Mouse (Mus musculus) forebrain, embryonic 11.5 days (tissue): Measurements from ENCODE around the gene Pgpep1. TPM values are rescaled to one million over a fixed set of nuclear protein-coding genes. Genes with fewer than 3 reads are reported as not detected.

Experiments
- ATAC-seq: fragments of 200-750 bp; cut with Nextera tagmentation; replicated peaks from 2 replicates; pipeline ENCODE4 v1.8.0; 2017; ENCODE audit warnings: moderate TSS enrichment; ENCODE audit not compliant: low FRiP score
- DNase-seq: peaks from one replicate; pipeline ENCODE4 v3.0.0-alpha.2; 2017; ENCODE audit warnings: low spot score
- H3K27ac ChIP-seq: fragments of 300-500 bp; sonication (generic); 2 replicates; pipeline ENCODE4 v1.5.1; 2014; ENCODE audit warnings: low read depth, low read length
- H3K27me3 ChIP-seq: fragments of 300-500 bp; sonication (generic); 2 replicates; pipeline ENCODE4 v1.6.1; 2014; ENCODE audit warnings: mild to moderate bottlenecking, low read length, mixed read lengths; ENCODE audit not compliant: control insufficient read depth, insufficient read depth
- H3K36me3 ChIP-seq: fragments of 300-500 bp; sonication (generic); 2 replicates; pipeline ENCODE4 v1.6.1; 2014; ENCODE audit warnings: mild to moderate bottlenecking, low read length, moderate library complexity, mixed read lengths; ENCODE audit not compliant: control insufficient read depth, insufficient read depth
- H3K4me1 ChIP-seq: fragments of 300-500 bp; sonication (generic); replicated peaks from 2 replicates; pipeline ENCODE4 v1.6.1; 2014; ENCODE audit warnings: low read length, mixed read lengths; ENCODE audit not compliant: control insufficient read depth, insufficient read depth
- H3K4me2 ChIP-seq: fragments of 300-500 bp; sonication (generic); 2 replicates; pipeline ENCODE4 v1.6.1; 2014; ENCODE audit warnings: low read depth, mild to moderate bottlenecking, low read length, moderate library complexity, mixed read lengths; ENCODE audit not compliant: severe bottlenecking
- H3K4me3 ChIP-seq: fragments of 300-500 bp; sonication (generic); 2 replicates; pipeline ENCODE4 v1.5.1; 2014; ENCODE audit warnings: low read depth, low read length
- H3K9ac ChIP-seq: fragments of 300-500 bp; sonication (generic); 2 replicates; pipeline ENCODE4 v1.6.1; 2014; ENCODE audit warnings: low read length
- H3K9me3 ChIP-seq: fragments of 300-500 bp; sonication (generic); 2 replicates; pipeline ENCODE4 v1.6.1; 2016; ENCODE audit warnings: low read length, mixed read lengths; ENCODE audit not compliant: control insufficient read depth
- WGBS: fragments of 180-500 bp; shearing (Covaris S2); extraction: QIAGEN DNeasy Blood & Tissue Kit; methylation state at CpG from one replicate; pipeline ENCODE4 v1.1.7; 2014; 5-methylcytosine and 5-hydroxymethylcytosine counted together
- polyA plus RNA-seq: library from polyadenylated mRNA; unstranded; fragments of >200 nt; fragmentation: Nextera tagmentation; extraction: Ambion mirVana; gene quantifications from 2 replicates; pipeline ENCODE4 v1.2.1, GENCODE M21; 2014

The Pgpep1 gene
- polyA plus RNA-seq, 1 experiment from 2014 or later = 70.9 TPM

DNA sequence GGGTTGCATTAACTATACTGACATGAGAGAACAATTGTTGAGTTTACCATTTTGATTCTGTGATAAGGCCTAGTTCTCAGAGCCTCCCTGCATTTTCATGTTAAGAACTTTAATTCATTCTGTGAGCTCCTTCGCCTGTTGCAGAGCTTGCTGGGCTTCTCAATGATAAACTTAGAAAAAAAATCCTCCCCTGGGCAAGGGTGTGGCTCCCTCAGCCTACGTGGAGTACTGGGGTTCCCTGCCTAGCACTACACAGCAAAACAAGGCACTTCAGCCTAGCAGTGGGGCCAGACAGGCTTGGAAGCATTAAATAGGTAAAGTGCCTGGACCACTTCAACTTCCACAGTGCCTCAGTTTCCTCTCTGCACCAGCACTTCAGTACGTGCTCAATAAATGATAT is 21.2 kb upstream of the Pgpep1 start:
- Histone ChIP-seq H3K4me2 (no peak overlapping the region), H3K27me3 (no peaks in the 10 kb centered on the region), H3K27ac (no peak overlapping the region), H3K4me3 (no peak overlapping the region), H3K36me3 (peaks cover 15% of the 10 kb centered on the region; the same call in 1 of the 2 replicates), H3K4me1 (peaks cover 3% of the 10 kb centered on the region; the same call in 1 of the 2 replicates), H3K9me3 (no peaks in the 10 kb centered on the region), H3K9ac (no peak overlapping the region)
- no peak for ATAC-seq
- 82% methylated on average over 3 of the region's 3 CpGs for WGBS
- no peak for DNase-seq

DNA sequence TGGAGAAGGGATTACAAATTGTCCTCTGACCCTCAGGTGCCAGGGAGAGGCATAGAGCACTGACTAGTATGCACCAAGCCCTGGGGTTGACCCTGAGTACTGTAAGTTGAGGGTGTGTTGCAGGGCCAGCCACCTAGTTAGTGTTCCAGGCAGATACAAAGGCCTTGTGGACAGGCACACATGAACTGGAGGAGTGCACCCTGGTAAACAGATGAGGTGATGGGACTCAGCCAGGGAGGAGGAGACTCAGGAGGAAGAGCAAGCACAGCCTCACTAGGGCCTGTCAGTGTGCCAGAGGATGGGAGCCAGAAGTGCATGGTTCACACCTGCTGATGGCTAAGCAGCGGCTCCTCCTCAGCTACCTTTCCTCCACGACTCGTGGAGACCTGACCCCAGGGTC is 19.9 kb upstream of the Pgpep1 start:
- H3K4me1 ChIP-seq = peaks cover 4% of the 10 kb centered on the region; the same call in 1 of the 2 replicates
- H3K36me3 ChIP-seq = peaks cover 15% of the 10 kb centered on the region; the same call in 1 of the 2 replicates
- H3K27ac ChIP-seq = no peak overlapping the region
- H3K9me3 ChIP-seq = no peaks in the 10 kb centered on the region
- no peak overlapping the region for H3K4me2 ChIP-seq
- H3K27me3 ChIP-seq = no peaks in the 10 kb centered on the region
- no peak overlapping the region for H3K9ac ChIP-seq
- no peak for ATAC-seq
- 90% methylated on average over 3 of the region's 3 CpGs for WGBS
- no peak overlapping the region for H3K4me3 ChIP-seq
- no peak for DNase-seq

DNA sequence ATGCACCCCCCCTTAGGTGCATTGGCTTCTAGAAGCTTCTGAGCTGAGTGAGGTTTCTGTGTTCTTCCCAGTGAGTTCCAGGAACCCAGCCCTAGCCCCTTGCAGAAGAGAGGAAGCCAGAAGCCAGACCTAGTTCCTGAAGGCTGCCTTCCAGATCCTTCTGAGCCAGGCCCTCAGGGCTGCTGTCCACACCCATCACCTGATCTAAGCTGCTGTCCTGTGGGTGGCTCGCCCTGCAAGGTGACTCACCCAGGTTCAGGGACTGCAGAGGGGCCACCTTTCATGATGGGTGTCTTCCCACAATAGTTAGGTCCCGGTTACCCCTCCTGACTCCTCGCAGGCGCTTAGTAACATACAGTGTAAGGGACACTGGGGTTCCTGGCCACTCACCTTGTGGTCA is 19.2 kb upstream of the Pgpep1 start:
- 92% methylated on average over 4 of the region's 4 CpGs for WGBS
- H3K27me3 ChIP-seq = no peaks in the 10 kb centered on the region
- peaks cover 15% of the 10 kb centered on the region; the same call in 1 of the 2 replicates for H3K36me3 ChIP-seq
- H3K9ac ChIP-seq = no peak overlapping the region; the same call in 1 of the 2 replicates
- DNase-seq (no peak), ATAC-seq (no peak)
- peaks cover 8% of the 10 kb centered on the region for H3K4me1 ChIP-seq
- H3K27ac ChIP-seq = no peak overlapping the region
- no peaks in the 10 kb centered on the region for H3K9me3 ChIP-seq
- H3K4me2 ChIP-seq = no peak overlapping the region
- no peak overlapping the region for H3K4me3 ChIP-seq

DNA sequence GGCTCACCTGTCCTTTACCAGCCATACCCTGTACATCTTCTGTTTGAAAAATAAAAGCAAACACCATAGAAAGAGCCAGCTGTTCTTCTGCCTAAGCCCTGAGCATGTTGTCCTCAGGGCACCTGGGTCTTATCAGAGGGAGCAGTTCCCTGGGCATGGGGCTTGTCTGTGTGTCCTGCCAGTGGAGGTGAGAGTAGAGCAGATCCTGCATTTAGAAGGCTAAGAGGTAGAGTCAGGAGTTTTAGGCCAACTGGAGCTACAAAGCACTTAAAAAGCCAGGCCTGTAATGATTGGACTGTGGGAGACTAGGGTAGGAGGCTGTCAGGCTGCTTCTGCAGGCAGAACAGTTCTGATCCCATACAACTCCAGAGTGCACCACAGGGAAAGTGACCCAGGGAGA is 18.5 kb upstream of the Pgpep1 start:
- Histone ChIP-seq H3K4me3 (no peak overlapping the region), H3K27me3 (no peaks in the 10 kb centered on the region), H3K9ac (no peak overlapping the region), H3K9me3 (no peaks in the 10 kb centered on the region), H3K27ac (no peak overlapping the region), H3K36me3 (peaks cover 15% of the 10 kb centered on the region; the same call in 1 of the 2 replicates), H3K4me1 (peaks cover 13% of the 10 kb centered on the region), H3K4me2 (no peak overlapping the region)
- no peak for ATAC-seq
- DNase-seq = no peak

- Histone ChIP-seq H3K36me3 (peaks cover 15% of the 10 kb centered on the region; the same call in 1 of the 2 replicates), H3K4me2 (no peak overlapping the region), H3K27me3 (no peaks in the 10 kb centered on the region), H3K27ac (no peak overlapping the region), H3K9ac (no peak overlapping the region), H3K4me3 (no peak overlapping the region), H3K9me3 (no peaks in the 10 kb centered on the region), H3K4me1 (peaks cover 13% of the 10 kb centered on the region)
- 90% methylated on average over 15 of the region's 15 CpGs for WGBS
- no peak for DNase-seq
- ATAC-seq = no peak
Observed at GRCm38 (mm10) chr8:70677451-70678080, 17.4 kb upstream of the Pgpep1 start.

GRCm38 (mm10) chr8:70675336-70675735 is 15.1 kb upstream of the Pgpep1 start:
- H3K36me3 ChIP-seq = peaks cover 15% of the 10 kb centered on the region; the same call in 1 of the 2 replicates
- no peaks in the 10 kb centered on the region for H3K9me3 ChIP-seq
- no peak overlapping the region for H3K27ac ChIP-seq
- H3K27me3 ChIP-seq = no peaks in the 10 kb centered on the region
- H3K9ac ChIP-seq = no peak overlapping the region
- 74% methylated on average over 1 of the region's 1 CpGs for WGBS
- no peak for ATAC-seq
- H3K4me2 ChIP-seq = no peak overlapping the region
- peaks cover 11% of the 10 kb centered on the region for H3K4me1 ChIP-seq
- no peak for DNase-seq
- no peak overlapping the region for H3K4me3 ChIP-seq

DNA sequence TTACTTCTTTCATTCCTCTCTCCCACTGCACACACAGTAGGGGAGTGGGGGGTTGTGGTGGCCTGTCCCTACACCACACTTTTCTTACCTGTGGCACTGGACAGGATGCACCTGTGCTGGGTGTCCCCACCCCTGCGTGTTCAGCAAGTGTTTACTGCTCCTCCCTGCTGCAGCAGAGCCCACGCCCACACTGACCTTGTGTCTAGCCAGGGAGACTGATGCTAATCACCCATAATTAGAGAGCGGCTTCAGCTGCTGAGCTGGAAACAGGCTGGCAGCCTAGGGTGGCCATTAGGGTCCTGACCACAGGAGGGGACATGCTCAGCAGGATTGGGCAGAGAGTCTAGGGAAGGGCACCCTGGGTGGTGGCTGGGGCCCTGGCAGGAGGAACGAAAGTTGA is 14.5 kb upstream of the Pgpep1 start:
- Histone ChIP-seq H3K9ac (peak overlapping the region; percentile 75; the same call in 1 of the 2 replicates), H3K4me2 (no peak overlapping the region), H3K27ac (no peak overlapping the region), H3K36me3 (peaks cover 15% of the 10 kb centered on the region; the same call in 1 of the 2 replicates), H3K4me1 (peaks cover 11% of the 10 kb centered on the region), H3K27me3 (no peaks in the 10 kb centered on the region), H3K4me3 (no peak overlapping the region), H3K9me3 (no peaks in the 10 kb centered on the region)
- WGBS = 82% methylated on average over 4 of the region's 4 CpGs
- ATAC-seq (no peak), DNase-seq (no peak)

- WGBS = 81% methylated on average over 3 of the region's 3 CpGs
Observed at GRCm38 (mm10) chr8:70674109-70674508, 13.9 kb upstream of the Pgpep1 start.

More at GRCm38 (mm10) chr8:70674109-70674508, 13.9 kb upstream of the Pgpep1 start:
- 0 out of 2 replicates have a peak, but pooled peaks have one; percentile 9 for ATAC-seq
- no peaks in the 10 kb centered on the region for H3K9me3 ChIP-seq
- no peak for DNase-seq
- peaks cover 11% of the 10 kb centered on the region for H3K4me1 ChIP-seq
- H3K27ac ChIP-seq = peak overlapping the region; percentile 87
- peak overlapping the region; percentile 74 for H3K4me2 ChIP-seq
- H3K27me3 ChIP-seq = no peaks in the 10 kb centered on the region
- peaks cover 11% of the 10 kb centered on the region; the same call in 1 of the 2 replicates for H3K36me3 ChIP-seq
- H3K4me3 ChIP-seq = peak overlapping the region; percentile 63
- peak overlapping the region; percentile 75 for H3K9ac ChIP-seq
